Mouse (Mus musculus): ENCODE results near the gene Kctd12.

Gene Kctd12

DNA sequence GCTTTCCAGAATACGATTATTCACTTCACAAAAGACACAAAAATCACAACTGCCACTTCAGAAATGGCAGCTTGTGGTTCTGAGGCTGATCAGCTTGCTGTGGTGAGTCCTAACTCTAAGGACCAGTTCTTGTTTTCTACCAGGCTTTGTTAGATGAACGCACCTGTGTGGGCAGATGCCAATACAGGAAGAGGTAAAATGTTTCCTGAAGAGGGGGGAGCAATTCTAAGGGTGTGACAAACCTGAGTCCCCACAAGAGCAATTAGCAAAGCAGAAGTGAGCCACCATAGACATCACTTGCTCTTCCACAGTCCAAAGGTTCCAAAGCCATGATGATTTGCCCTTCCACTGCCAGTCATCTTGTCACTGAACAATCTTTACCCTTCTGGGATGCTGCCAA lies 20.4 kb downstream of the Kctd12 start:
- DNase-seq, result no peak

DNA sequence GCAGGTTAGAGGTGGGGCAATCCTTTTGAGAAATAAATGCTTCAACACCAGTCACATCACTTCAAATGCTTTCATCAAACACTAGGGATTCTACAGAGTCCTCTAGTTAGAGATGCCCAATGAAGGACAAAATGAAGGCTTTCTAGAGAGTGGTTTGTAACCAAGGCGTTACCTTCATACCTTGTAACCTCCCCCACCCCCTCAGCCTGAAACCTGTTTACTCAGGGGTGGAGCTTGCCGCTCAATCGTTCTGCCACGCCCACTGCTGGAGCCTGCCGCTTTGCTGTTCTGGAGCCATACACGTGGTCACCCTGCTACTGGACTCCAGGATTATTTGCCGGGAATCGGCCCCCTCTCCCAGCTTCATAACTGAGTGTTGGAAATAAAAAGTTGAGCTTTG lies 28.9 kb downstream of the Kctd12 start:
- DNase-seq, result no peak

DNA sequence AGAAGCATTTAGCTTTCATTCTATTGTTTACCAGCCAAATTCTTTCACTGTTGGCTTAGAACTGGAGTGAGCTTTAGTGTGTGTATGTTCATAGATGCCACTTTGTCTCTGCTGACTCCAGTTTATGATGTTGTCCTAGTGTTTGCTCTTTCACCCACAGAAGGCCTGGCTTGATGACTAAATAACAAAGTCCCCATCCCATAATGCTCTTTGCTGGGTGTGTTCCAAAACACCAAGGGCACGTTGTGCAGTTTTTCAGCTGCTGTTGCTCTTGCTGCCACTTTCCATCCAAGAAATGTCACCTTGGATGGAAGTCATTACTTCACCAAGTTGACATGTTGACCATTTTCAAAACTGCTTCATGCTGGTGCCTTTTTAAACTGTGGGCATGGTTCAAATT lies 30.5 kb downstream of the Kctd12 start:
- DNase-seq, result no peak

GRCm38 (mm10) chr14:102947796-102948195 lies 34.6 kb downstream of the Kctd12 start:
- no peak for DNase-seq

- DNase-seq, result no peak
These were observed 40.1 kb downstream of the Kctd12 start for GRCm38 (mm10) chr14:102942222-102942843.

DNA sequence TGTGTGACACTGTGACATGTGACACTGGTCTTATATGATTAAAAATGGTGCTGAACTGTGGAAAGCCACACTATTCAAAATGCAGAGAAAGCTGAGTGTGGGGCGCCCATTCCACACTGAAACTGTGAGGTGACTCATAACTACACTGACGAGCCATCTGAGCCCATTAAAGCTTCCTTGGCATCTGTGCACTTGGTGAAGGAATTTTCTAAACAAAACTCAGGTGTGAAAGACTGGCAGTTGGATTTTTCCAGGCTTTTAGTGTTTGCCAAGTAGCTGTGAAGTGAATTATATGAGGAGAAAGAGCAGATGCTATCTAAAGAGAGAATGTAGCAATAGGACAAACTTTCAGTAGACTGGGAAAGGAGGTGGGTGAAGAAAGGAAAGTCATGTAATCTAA lies 47.6 kb downstream of the Kctd12 start:
- no peak for DNase-seq

GRCm38 (mm10) chr14:102930933-102931332 lies 51.5 kb downstream of the Kctd12 start:
- no peak for DNase-seq

DNA sequence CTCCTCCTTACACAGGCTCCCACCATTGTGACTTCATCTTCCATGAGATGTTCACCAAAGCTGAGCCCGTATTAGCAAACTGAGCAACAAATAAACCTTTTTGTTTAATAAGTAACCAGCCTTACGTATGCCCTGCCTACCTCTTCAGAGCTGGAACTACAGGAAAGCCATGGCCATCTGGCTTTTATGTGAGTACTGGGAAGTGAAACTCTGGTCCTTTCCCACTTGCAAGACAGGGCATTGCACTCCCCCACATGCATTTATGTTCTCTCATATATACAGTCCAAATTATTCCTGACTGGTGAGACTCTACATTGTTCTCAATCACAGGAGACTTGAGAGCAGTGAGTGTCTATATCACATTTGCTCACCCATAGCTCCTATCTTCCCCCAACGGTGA lies 52.9 kb downstream of the Kctd12 start:
- no peak for DNase-seq

DNA sequence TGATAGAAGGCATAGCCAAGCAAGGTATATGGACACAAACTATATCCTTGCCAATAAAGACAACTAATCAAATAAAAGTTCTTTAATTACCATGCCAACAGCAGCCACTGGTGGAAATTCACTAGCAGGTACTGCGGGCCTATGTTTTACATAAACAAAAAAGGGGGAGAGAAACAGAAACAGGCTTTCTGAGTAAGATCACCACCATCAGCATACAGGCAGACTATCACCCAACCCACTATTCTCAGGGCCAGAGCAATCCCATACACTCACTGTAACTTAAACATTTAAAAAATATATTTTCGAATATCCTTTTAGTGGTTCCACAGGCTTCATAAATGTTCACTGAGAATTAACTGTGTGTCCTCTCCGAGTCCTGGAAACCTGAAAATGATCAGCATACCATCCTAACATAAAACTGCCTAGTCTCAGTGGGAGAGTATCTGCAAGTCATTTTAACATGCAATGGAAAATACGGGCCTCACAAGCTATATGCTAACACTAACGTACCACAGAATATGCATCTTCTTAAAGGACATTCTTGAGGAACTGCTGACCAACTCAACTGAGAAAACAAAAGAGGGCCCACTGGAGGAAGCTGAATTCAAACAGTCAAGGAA lies 54.5 kb downstream of the Kctd12 start:
- DNase-seq, result no peak

Data from thymus, adult 18-20 months (tissue).